Mouse (Mus musculus): ENCODE results near the gene Mgmt.

The Mgmt gene

DNA sequence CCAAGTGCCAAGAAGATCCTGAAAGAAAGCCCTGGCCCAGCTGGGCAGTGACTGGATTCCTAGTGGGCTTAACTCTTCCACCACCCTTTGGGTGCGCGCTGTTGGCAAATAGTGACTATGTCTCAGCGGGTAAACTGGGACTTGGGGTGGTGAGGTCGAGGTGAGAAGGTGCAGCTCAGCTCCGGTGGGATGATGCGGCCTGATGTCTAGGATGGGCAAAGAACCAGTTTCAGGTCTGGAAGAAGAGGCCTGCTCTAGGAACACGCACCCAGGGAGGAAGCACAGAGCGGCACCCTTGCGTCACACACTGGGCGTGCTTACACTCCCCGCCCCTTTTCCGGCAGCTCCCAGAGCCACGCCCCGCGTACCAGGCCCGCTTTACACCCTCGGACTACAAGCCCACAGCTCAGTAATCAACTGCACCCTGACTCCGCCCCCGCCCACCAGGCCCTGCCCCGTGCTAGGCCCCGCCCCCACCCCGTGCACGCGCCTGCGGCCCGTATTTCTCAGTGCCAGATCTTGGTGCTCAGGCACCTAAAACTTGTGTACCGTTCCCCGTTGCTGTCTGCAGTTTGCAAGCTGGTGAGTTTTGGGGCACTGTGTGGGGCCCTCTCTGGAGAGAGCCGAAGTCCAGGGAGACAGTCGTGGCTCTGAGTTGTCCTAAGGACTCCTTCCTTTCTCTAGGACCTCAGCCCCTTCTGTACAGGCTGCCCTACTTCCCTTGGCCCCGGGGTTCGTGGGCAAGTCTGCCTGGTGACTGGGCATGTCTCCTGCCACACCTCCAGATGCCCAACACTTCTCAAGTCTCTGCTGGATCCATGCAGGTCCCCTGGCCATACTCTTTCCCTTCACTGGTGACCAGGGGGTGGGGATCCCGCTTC lies at the start of gene Mgmt:
TSS of gene Mgmt (plus strand) at position 509 of the 881 bp plus-strand sequence.
- DNase-seq (ENCODE audit: low spot score) = peak; percentile 97

DNA sequence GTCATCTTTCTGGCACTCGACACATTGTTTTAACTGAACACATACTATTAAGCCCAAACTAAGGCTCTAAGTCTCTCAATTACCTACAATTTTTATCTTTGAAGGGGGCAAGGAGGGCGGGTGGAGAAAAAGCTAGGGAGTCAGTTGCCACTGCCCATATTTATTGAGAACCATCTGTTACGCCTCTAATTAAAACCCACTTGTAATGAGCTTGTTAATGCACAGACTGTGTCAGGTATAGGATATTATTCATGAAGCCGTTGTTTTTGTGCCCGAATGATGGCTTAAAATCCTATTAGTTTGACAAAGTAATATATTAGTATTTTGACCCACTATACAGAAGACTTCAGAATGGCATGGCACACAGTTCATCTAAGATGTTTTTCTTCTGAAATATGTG lies 49.6 kb upstream of the Mgmt start:
- DNase-seq (ENCODE audit: low spot score) = no peak

DNA sequence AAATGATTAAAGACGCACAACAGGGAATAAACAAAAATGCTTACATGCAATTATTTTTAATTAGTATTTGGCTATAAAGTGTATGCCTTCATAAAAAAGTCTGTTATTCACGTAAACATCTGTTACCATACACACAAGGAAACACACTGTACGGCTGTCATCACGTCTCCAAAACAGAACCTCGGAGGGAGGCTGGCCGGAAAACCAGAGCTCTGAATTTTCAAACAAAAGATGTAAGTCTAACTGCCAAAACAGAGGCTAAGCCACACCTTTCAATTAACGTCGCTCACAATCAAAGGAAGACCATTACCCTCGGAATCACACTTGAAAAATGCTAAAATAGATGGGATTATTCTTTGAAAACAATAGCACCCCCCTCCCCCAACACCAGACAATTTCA lies 49.1 kb upstream of the Mgmt start:
- DNase-seq (ENCODE audit: low spot score) = no peak

- no peak for DNase-seq (ENCODE audit: low spot score)
These were observed 48.3 kb upstream of the Mgmt start for GRCm38 (mm10) chr7:136846086-136846620.

DNA sequence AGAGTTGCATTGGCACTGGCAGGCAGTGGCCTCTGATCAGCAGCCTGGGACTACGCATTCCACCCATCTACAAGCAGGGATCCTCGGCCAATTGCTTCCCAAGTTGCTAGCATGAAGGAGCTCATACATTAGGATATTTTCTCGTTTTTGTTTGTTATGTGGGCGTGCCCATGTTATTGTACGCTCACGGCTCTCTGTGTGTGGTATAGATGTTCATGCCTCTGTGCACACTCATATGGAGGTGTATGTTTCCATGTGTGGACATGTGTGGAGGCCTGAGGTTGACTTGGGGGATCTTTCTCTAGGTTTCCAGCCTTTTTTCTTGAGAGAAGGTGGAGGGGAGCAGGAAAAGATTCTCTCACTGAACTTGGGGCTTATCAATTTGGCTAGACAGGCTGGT lies 46.8 kb upstream of the Mgmt start:
- no peak for DNase-seq (ENCODE audit: low spot score)

GRCm38 (mm10) chr7:136848761-136849160 lies 45.7 kb upstream of the Mgmt start:
- DNase-seq (ENCODE audit: low spot score) = no peak

- no peak for DNase-seq (ENCODE audit: low spot score)
These were observed 44.6 kb upstream of the Mgmt start for GRCm38 (mm10) chr7:136849811-136850210.

- no peak for DNase-seq (ENCODE audit: low spot score)
These were observed 44.1 kb upstream of the Mgmt start for GRCm38 (mm10) chr7:136850339-136850738.

- no peak for DNase-seq (ENCODE audit: low spot score)
These were observed 42.5 kb upstream of the Mgmt start for GRCm38 (mm10) chr7:136851946-136852345.

- no peak for DNase-seq (ENCODE audit: low spot score)
These were observed 41.7 kb upstream of the Mgmt start for GRCm38 (mm10) chr7:136852721-136853120.

DNA sequence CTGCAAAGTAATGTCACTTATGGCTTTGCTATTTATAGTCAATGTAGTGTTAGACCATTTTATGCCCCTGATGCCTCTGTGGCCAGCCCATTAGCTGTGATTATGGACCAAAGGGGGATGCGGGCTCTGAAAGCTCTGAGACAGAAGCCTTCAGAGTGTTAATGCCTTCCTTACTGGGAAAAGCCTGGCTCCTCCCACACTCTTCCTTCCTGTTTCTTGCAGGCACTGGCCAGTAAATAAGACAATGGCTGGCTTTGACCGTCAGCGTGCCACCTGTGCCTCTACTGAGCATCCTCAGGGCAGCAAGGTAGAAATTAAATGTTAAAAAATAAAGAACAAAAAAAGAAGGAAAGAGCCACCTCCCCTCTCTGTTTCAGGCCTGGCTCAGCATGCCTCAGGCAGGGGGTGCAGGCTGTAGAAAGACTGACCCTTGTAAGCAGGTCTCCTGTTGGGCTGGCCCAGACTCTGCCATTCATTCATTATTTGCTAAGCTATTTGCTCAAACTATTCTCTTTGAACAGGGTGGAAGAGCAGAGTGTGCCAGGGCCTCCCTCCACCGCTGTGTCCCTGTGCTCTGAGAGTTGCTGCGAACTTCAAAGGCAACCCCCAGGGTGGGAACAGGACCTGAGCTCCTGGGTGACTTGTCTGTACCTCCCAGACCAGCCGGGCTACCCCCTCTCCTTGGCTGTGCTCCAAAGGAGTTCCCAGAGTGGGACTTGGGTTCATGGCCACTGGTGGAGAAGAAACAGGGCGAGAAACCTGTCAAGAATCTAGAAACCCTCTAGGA lies 29.5 kb upstream of the Mgmt start:
- DNase-seq (ENCODE audit: low spot score) = peak; percentile 16

GRCm38 (mm10) chr7:136865876-136866275 lies 28.5 kb upstream of the Mgmt start:
- no peak for DNase-seq (ENCODE audit: low spot score)

DNA sequence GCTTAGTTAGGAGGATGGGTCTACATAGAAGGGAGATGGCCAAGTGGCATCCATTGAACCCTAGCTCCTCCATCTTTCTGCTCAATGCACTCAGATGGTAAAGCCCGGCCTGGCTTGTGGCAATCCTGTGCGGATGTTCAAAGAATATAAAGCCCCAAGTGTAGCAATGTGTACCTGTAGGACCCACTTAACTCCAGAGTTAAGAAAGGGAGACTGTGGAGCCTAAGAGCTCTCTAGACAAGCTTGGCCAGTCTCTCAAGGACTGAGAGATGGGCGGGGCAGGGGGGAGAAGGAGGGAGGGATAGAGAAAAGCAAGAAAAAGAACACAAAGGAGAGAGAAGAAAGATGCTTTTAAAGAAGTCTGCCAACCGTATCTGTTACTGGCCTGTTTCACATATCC lies 27.9 kb upstream of the Mgmt start:
- no peak for DNase-seq (ENCODE audit: low spot score)

GRCm38 (mm10) chr7:136871535-136871934 lies 22.9 kb upstream of the Mgmt start:
- DNase-seq (ENCODE audit: low spot score) = no peak

GRCm38 (mm10) chr7:136872059-136872458 lies 22.4 kb upstream of the Mgmt start:
- DNase-seq (ENCODE audit: low spot score) = peak; percentile 42

GRCm38 (mm10) chr7:136874396-136874795 lies 20.0 kb upstream of the Mgmt start:
- no peak for DNase-seq (ENCODE audit: low spot score)

DNA sequence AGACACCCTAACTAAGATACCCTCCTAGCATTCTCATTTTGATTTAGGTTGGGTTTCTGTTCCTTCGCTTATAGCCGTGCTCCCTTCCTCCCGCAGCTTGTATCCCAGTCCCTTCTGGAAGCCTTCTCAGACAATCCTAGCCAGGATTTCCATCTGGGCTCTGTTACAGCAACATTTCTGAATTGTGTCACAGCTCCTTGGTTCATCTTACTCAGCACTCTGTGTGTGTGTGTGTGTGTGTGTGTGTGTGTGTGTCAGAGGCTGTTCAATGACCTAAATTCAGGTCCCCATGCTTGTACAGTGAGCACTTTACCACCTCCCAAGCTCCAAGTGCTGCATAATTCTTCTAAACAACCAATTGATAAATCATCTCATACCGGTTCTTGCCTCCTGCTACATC lies 14.0 kb upstream of the Mgmt start:
- DNase-seq (ENCODE audit: low spot score) = no peak

- no peak for DNase-seq (ENCODE audit: low spot score)
These were observed 6.3 kb upstream of the Mgmt start for GRCm38 (mm10) chr7:136888161-136888560.

DNA sequence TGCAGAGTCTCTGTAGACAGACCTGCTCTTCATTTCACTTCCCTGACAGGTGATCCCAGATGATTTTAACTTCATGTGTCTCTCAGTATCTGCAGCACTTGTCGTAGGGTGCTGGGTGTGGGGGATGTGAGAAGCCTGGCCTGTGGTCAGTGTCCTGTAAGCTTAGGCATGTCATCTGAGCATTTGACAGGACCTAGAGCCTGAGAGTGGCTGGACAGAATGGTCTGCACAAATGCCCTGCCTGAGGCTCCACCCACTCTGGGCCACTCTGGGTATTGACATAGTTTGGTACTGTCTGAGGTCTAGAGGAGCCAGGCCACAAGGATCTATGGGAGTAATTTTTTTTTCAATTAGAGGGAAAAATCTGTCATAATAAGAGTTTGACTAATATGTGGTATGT lies 942 bp downstream of the Mgmt start:
- no peak for DNase-seq (ENCODE audit: low spot score)

- no peak for DNase-seq (ENCODE audit: low spot score)
These were observed 1.4 kb downstream of the Mgmt start for GRCm38 (mm10) chr7:136895851-136896250.

DNA sequence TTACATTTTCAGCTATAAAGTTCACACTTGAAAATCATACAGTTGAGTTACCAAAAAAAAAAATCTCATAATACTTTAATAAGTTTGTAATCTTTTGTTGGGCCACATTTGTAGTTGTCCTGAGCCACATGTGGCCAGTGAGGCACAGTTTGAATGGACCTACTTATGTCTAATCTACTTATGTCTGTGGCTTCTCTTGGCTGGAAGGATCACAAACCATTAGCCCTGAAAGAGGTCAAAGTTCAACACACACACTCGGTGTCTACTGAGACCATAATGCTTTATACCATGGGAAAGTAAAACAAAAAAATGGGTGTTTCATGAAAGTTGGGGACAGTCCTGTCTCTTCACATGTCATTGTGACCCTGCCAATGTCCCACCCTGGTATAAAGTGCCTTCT lies 3.1 kb downstream of the Mgmt start:
- DNase-seq (ENCODE audit: low spot score) = no peak

DNA sequence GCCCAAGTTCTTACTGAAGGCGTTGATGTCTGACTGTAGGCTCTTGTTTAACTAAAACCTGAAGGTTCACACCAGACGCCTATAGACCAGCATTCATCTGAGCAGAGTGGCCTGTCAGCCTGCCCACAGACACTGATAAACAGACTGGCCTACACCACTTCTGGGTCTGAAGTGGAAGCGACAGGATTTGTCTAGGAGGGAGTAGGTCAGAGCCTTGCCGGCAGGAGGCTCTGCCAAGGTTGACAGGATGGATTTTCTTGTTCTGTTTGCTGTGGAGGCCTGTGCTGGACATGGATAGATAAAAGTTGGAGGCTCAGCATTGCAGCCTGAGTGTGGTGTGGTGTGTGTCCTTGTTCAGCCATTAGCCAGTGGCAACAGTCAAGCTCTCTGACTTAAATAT lies 3.6 kb downstream of the Mgmt start:
- no peak for DNase-seq (ENCODE audit: low spot score)

GRCm38 (mm10) chr7:136908616-136909144 lies 14.3 kb downstream of the Mgmt start:
- no peak for DNase-seq (ENCODE audit: low spot score)
